In genomic region chr11:70110146-70110545, GRCm38 (mm10) we compare ENCODE assay signal across 9 mouse cellular contexts. TPM values are rescaled to one million over a fixed set of nuclear protein-coding genes. Genes with fewer than 3 reads are reported as not detected.
DNase-seq lines count a peak whose midpoint lies in the region; ATAC-seq and TF ChIP-seq lines count a peak whose summit lies in the region.
"Had no signal": no experiment of that assay in that cellular context is flagged by ENCODE, and none has a peak within 500 bp of the region (broad histone marks: within the 10 kb centered on the region; RNA-seq: fewer than 3 reads in every experiment).

No protein-coding gene starts in this region.

- H3K27ac ChIP-seq in forebrain, embryonic 11.5 days (ENCODE audit: low read depth, low read length), result no peak overlapping the region
- no peak overlapping the region for H3K27ac ChIP-seq in forebrain, embryonic 15.5 days (replicated peaks)
- no peak overlapping the region for H3K27ac ChIP-seq in liver, adult 2 months (replicated peaks; ENCODE audit: insufficient read depth, low read depth, low read length)
- H3K27ac ChIP-seq in liver, embryonic 11.5 days (ENCODE audit: low read depth, low read length), result no peak overlapping the region
- no peak overlapping the region for H3K27ac ChIP-seq in bone marrow macrophage, adult 2 months (ENCODE audit: insufficient read depth, low read depth, low read length)

- no peak for ATAC-seq in forebrain, embryonic 11.5 days (replicated peaks; ENCODE audit: low FRiP score)
- no peak for ATAC-seq in forebrain, embryonic 15.5 days (replicated peaks)
- no peak for ATAC-seq in liver, embryonic 11.5 days (replicated peaks; ENCODE audit: low FRiP score)
- ATAC-seq in megakaryocyte-erythroid progenitor cell, adult 5-6 weeks (replicated peaks; ENCODE audit: low FRiP score, low TSS enrichment, poor library complexity, severe bottlenecking), result no peak

- no peaks in the 10 kb centered on the region for H3K27me3 ChIP-seq in forebrain, embryonic 11.5 days (ENCODE audit: control insufficient read depth, insufficient read depth, low read length)
- H3K27me3 ChIP-seq in forebrain, embryonic 15.5 days, result no peaks in the 10 kb centered on the region
- no peaks in the 10 kb centered on the region for H3K27me3 ChIP-seq in liver, adult 2 months (ENCODE audit: control insufficient read depth, insufficient read depth, low read length)
- no peaks in the 10 kb centered on the region for H3K27me3 ChIP-seq in liver, embryonic 11.5 days (replicated peaks; ENCODE audit: control insufficient read depth, insufficient read depth, low read length)

- WGBS in forebrain, embryonic 11.5 days, result 66% methylated on average over 3 of the region's 3 CpGs
- 76% methylated on average over 3 of the region's 3 CpGs for WGBS in forebrain, embryonic 15.5 days
- 75% methylated on average over 3 of the region's 3 CpGs for WGBS in liver, adult 2 months
- 62% methylated on average over 3 of the region's 3 CpGs for WGBS in liver, embryonic 11.5 days

- H3K4me2 ChIP-seq in forebrain, embryonic 11.5 days (ENCODE audit: low read depth, low read length, severe bottlenecking), result no peak overlapping the region
- H3K4me2 ChIP-seq in forebrain, embryonic 15.5 days (replicated peaks), result no peak overlapping the region
- no peak overlapping the region for H3K4me2 ChIP-seq in liver, embryonic 11.5 days

- peak; percentile 82 for TF ChIP-seq CTCF in liver, adult 2 months (IDR thresholded peaks at IDR 0.05; ENCODE audit: low read depth, low read length)
- TF ChIP-seq CTCF in bone marrow macrophage, adult 2 months (IDR thresholded peaks at IDR 0.05; ENCODE audit: low read depth, low read length), result peak; percentile 48; the same call in 1 of the 2 replicates

- no peak overlapping the region for H3K4me3 ChIP-seq in forebrain, embryonic 11.5 days (ENCODE audit: low read depth, low read length)
- H3K4me3 ChIP-seq in forebrain, embryonic 15.5 days, result no peak overlapping the region
- no peak overlapping the region for H3K4me3 ChIP-seq in liver, adult 2 months (ENCODE audit: insufficient read depth, low read depth, low read length)
- no peak overlapping the region for H3K4me3 ChIP-seq in liver, embryonic 11.5 days (ENCODE audit: low read depth, low read length)
- no peak overlapping the region for H3K4me3 ChIP-seq in bone marrow macrophage, adult 2 months (ENCODE audit: insufficient read depth, low read length)

- no peaks in the 10 kb centered on the region for H3K79me2 ChIP-seq in liver, adult 2 months (ENCODE audit: control insufficient read depth, insufficient read depth, low read length)

- peak; percentile 59 for DNase-seq in forebrain, embryonic 11.5 days (ENCODE audit: low spot score)
- peak; percentile 43 for DNase-seq in liver, adult 2 months (ENCODE audit: extremely low read depth, low read depth, low spot score)
- DNase-seq in liver, embryonic 11.5 days (ENCODE audit: low spot score), result no peak
- DNase-seq in kidney, postnatal 25 days, result peak; percentile 49 to 70
- peak; percentile 11 for DNase-seq in retina, postnatal 7 days (ENCODE audit: low read depth, low spot score)

- no peaks in the 10 kb centered on the region for H3K9me3 ChIP-seq in forebrain, embryonic 11.5 days (ENCODE audit: control insufficient read depth, low read length)
- no peaks in the 10 kb centered on the region for H3K9me3 ChIP-seq in forebrain, embryonic 15.5 days
- no peaks in the 10 kb centered on the region for H3K9me3 ChIP-seq in liver, embryonic 11.5 days (ENCODE audit: control insufficient read depth, low read length)

- H3K9ac ChIP-seq in forebrain, embryonic 11.5 days (ENCODE audit: low read length), result no peak overlapping the region
- H3K9ac ChIP-seq in forebrain, embryonic 15.5 days (replicated peaks), result no peak overlapping the region
- no peak overlapping the region for H3K9ac ChIP-seq in liver, adult 2 months (ENCODE audit: low read depth, low read length)
- no peak overlapping the region for H3K9ac ChIP-seq in liver, embryonic 11.5 days (ENCODE audit: low read depth, low read length)

- no peaks in the 10 kb centered on the region for H3K4me1 ChIP-seq in forebrain, embryonic 11.5 days (replicated peaks; ENCODE audit: control insufficient read depth, insufficient read depth, low read length)
- no peaks in the 10 kb centered on the region for H3K4me1 ChIP-seq in forebrain, embryonic 15.5 days
- H3K4me1 ChIP-seq in liver, adult 2 months (ENCODE audit: control insufficient read depth, insufficient read depth, low read length), result no peaks in the 10 kb centered on the region
- no peaks in the 10 kb centered on the region for H3K4me1 ChIP-seq in liver, embryonic 11.5 days (replicated peaks; ENCODE audit: control insufficient read depth, insufficient read depth, low read length)
- peaks cover 23% of the 10 kb centered on the region for H3K4me1 ChIP-seq in bone marrow macrophage, adult 2 months (ENCODE audit: control insufficient read depth, insufficient read depth, low read length)

- TF ChIP-seq POLR2A in liver, adult 2 months (IDR thresholded peaks at IDR 0.05; ENCODE audit: extremely low read depth, insufficient read depth, low read length), result no peak
- no peak for TF ChIP-seq POLR2A in bone marrow macrophage, adult 2 months (IDR thresholded peaks at IDR 0.05; ENCODE audit: borderline replicate concordance, low read depth, low read length)

- H3K36me3 ChIP-seq in forebrain, embryonic 11.5 days (ENCODE audit: control insufficient read depth, insufficient read depth, low read length), result no peaks in the 10 kb centered on the region
- no peaks in the 10 kb centered on the region for H3K36me3 ChIP-seq in forebrain, embryonic 15.5 days
- 0 out of 2 replicates have a peak, but pooled peaks cover 2% of the 10 kb centered on the region for H3K36me3 ChIP-seq in liver, adult 2 months (ENCODE audit: control insufficient read depth, insufficient read depth, low read length)
- H3K36me3 ChIP-seq in liver, embryonic 11.5 days (ENCODE audit: control insufficient read depth, insufficient read depth, low read length), result no peaks in the 10 kb centered on the region

RNA-seq across cellular contexts. Expression of gene Asgr2, which starts 17.7 kb away (rescaled TPM):
- polyA plus RNA-seq in forebrain, embryonic 11.5 days (2014; fragmentation: Nextera tagmentation; extraction: Ambion mirVana), result not detected in 2 replicates
- not detected in 2 replicates for polyA plus RNA-seq in forebrain, embryonic 15.5 days (2015; fragmentation: Nextera tagmentation; extraction: Ambion mirVana)
- 166 and 194 TPM in 2 replicates for total RNA-seq in liver, adult 2 months (2014; rRNA removed)
- 212 and 216 TPM in 2 replicates for polyA plus RNA-seq in liver, adult 2 months (2012; rRNA removed)
- 4.3 and 5.8 TPM in 2 replicates for polyA plus RNA-seq in liver, embryonic 11.5 days (2014; fragmentation: Nextera tagmentation; extraction: Ambion mirVana)
- polyA plus RNA-seq in bone marrow macrophage, adult 2 months (2012; ENCODE audit: insufficient read depth, insufficient read length, missing spikeins), result 1.4 and 2.3 TPM in 2 replicates
- not detected in 2 replicates for total RNA-seq in megakaryocyte-erythroid progenitor cell, adult 5-6 weeks (2014; fragmentation: Nextera tagmentation)
- not detected in 2 replicates for total RNA-seq in megakaryocyte-erythroid progenitor cell, adult 5-6 weeks (2017)
- total RNA-seq: layer of hippocampus, adult 18-20 months had no signal

RNA-seq across cellular contexts. Expression of gene Mgl2, which starts 20.0 kb away (rescaled TPM):
- not detected in 2 replicates for polyA plus RNA-seq in forebrain, embryonic 11.5 days (2014; fragmentation: Nextera tagmentation; extraction: Ambion mirVana)
- 0.56 and 0.64 TPM in 2 replicates for polyA plus RNA-seq in forebrain, embryonic 15.5 days (2015; fragmentation: Nextera tagmentation; extraction: Ambion mirVana)
- 0.27 TPM in 1 of 2 replicates, not detected in the other for total RNA-seq in liver, adult 2 months (2014; rRNA removed)
- polyA plus RNA-seq in liver, adult 2 months (2012; rRNA removed), result 0.06 and 0.09 TPM in 2 replicates
- 0.63 and 1.5 TPM in 2 replicates for polyA plus RNA-seq in liver, embryonic 11.5 days (2014; fragmentation: Nextera tagmentation; extraction: Ambion mirVana)
- 7.7 and 7.8 TPM in 2 replicates for polyA plus RNA-seq in bone marrow macrophage, adult 2 months (2012; ENCODE audit: insufficient read depth, insufficient read length, missing spikeins)
- not detected in 2 replicates for total RNA-seq in megakaryocyte-erythroid progenitor cell, adult 5-6 weeks (2014; fragmentation: Nextera tagmentation)
- not detected in 2 replicates for total RNA-seq in megakaryocyte-erythroid progenitor cell, adult 5-6 weeks (2017)

RNA-seq across cellular contexts. Expression of gene Clec10a, which starts 45.9 kb away (rescaled TPM):
- polyA plus RNA-seq in forebrain, embryonic 11.5 days (2014; fragmentation: Nextera tagmentation; extraction: Ambion mirVana), result 0.44 TPM in 1 of 2 replicates, not detected in the other
- polyA plus RNA-seq in forebrain, embryonic 15.5 days (2015; fragmentation: Nextera tagmentation; extraction: Ambion mirVana), result 0.73 and 0.75 TPM in 2 replicates
- total RNA-seq in liver, adult 2 months (2014; rRNA removed), result 0.55 and 0.67 TPM in 2 replicates
- polyA plus RNA-seq in liver, adult 2 months (2012; rRNA removed), result 0.27 and 0.95 TPM in 2 replicates
- 0.41 and 0.53 TPM in 2 replicates for polyA plus RNA-seq in liver, embryonic 11.5 days (2014; fragmentation: Nextera tagmentation; extraction: Ambion mirVana)
- polyA plus RNA-seq in bone marrow macrophage, adult 2 months (2012; ENCODE audit: insufficient read depth, insufficient read length, missing spikeins), result 106 and 116 TPM in 2 replicates
- not detected in 2 replicates for total RNA-seq in megakaryocyte-erythroid progenitor cell, adult 5-6 weeks (2014; fragmentation: Nextera tagmentation)
- 0.75 TPM in 1 of 2 replicates, not detected in the other for total RNA-seq in megakaryocyte-erythroid progenitor cell, adult 5-6 weeks (2017)

RNA-seq across cellular contexts. Expression of gene Asgr1, which starts 56.3 kb away (rescaled TPM):
- polyA plus RNA-seq in forebrain, embryonic 11.5 days (2014; fragmentation: Nextera tagmentation; extraction: Ambion mirVana), result 0.88 and 0.99 TPM in 2 replicates
- polyA plus RNA-seq in forebrain, embryonic 15.5 days (2015; fragmentation: Nextera tagmentation; extraction: Ambion mirVana), result 1.8 and 2.0 TPM in 2 replicates
- 531 and 680 TPM in 2 replicates for total RNA-seq in liver, adult 2 months (2014; rRNA removed)
- 730 and 786 TPM in 2 replicates for polyA plus RNA-seq in liver, adult 2 months (2012; rRNA removed)
- polyA plus RNA-seq in liver, embryonic 11.5 days (2014; fragmentation: Nextera tagmentation; extraction: Ambion mirVana), result 0.40 and 0.66 TPM in 2 replicates
- polyA plus RNA-seq in bone marrow macrophage, adult 2 months (2012; ENCODE audit: insufficient read depth, insufficient read length, missing spikeins), result not detected in 2 replicates
- not detected in 2 replicates for total RNA-seq in megakaryocyte-erythroid progenitor cell, adult 5-6 weeks (2014; fragmentation: Nextera tagmentation)
- total RNA-seq in megakaryocyte-erythroid progenitor cell, adult 5-6 weeks (2017), result not detected in 2 replicates

Comparison
In these comparisons a context has a peak if more than half of its experiments do, and no peak if none do; other contexts are left out.
1. RNA of gene Asgr2, which starts 17.7 kb away (polyA plus RNA-seq): 212 to 216 TPM in liver, adult 2 months; 4.3 to 5.8 TPM in liver, embryonic 11.5 days, 1.4 to 2.3 TPM in bone marrow macrophage, adult 2 months, not detected in forebrain, embryonic 11.5 days and not detected in forebrain, embryonic 15.5 days; every median in the first group is over 10 times any median in the second.
2. RNA of gene Clec10a, which starts 45.9 kb away (polyA plus RNA-seq): 106 to 116 TPM in bone marrow macrophage, adult 2 months; 0.73 to 0.75 TPM in forebrain, embryonic 15.5 days, 0.44 TPM in forebrain, embryonic 11.5 days, 0.41 to 0.53 TPM in liver, embryonic 11.5 days and 0.27 to 0.95 TPM in liver, adult 2 months; every median in the first group is over 10 times any median in the second.